Mouse (Mus musculus) stomach, postnatal 0 days (tissue): Measurements from ENCODE around the gene Hoxb3. TPM values are rescaled to one million over a fixed set of nuclear protein-coding genes. Genes with fewer than 3 reads are reported as not detected.
A peak's percentile ranks its signal among the peaks of the same experiment; 100 is the strongest.

Experiments used
- ATAC-seq: fragments of 200-750 bp; cut with Nextera tagmentation; 2 replicates; pipeline ENCODE4 v1.8.0; 2017; ENCODE audit not compliant: low FRiP score, low TSS enrichment
- DNase-seq: peaks from one replicate; pipeline ENCODE4 v3.0.0-alpha.2; 2016; ENCODE audit warnings: low spot score
- H3K27ac ChIP-seq: fragments of 300-500 bp; sonication (generic); replicated peaks from 2 replicates; pipeline ENCODE4 v1.5.1; 2014; ENCODE audit warnings: mild to moderate bottlenecking, control low read depth
- H3K27me3 ChIP-seq: fragments of 300-500 bp; sonication (generic); 2 replicates; pipeline ENCODE4 v1.6.1; 2014; ENCODE audit warnings: low read length; ENCODE audit not compliant: control insufficient read depth, insufficient read depth
- H3K36me3 ChIP-seq: fragments of 300-500 bp; sonication (generic); 2 replicates; pipeline ENCODE4 v1.6.1; 2014; ENCODE audit warnings: low read length, mixed read lengths; ENCODE audit not compliant: control insufficient read depth, insufficient read depth
- H3K4me1 ChIP-seq: fragments of 300-500 bp; sonication (generic); replicated peaks from 2 replicates; pipeline ENCODE4 v1.6.1; 2014; ENCODE audit warnings: antibody characterized with exemption; ENCODE audit not compliant: control insufficient read depth, insufficient read depth
- H3K4me2 ChIP-seq: fragments of 300-500 bp; sonication (generic); replicated peaks from 2 replicates; pipeline ENCODE4 v1.6.1; 2014; ENCODE audit warnings: low read depth, mild to moderate bottlenecking, control low read depth, moderate library complexity
- H3K4me3 ChIP-seq: fragments of 300-500 bp; sonication (generic); 2 replicates; pipeline ENCODE4 v1.5.1; 2014; ENCODE audit warnings: low read depth, low read length, control low read depth
- H3K9ac ChIP-seq: fragments of 300-500 bp; sonication (generic); 2 replicates; pipeline ENCODE4 v1.6.1; 2014; ENCODE audit warnings: mild to moderate bottlenecking, low read length, control low read depth, mixed read lengths
- H3K9me3 ChIP-seq: fragments of 300-500 bp; sonication (generic); 2 replicates; pipeline ENCODE4 v1.6.1; 2016; ENCODE audit warnings: low read length; ENCODE audit not compliant: control insufficient read depth
- CTCF ChIP-seq: IDR thresholded peaks from 2 replicates; pipeline ENCODE4 v1.5.1; 2016; ENCODE audit warnings: antibody characterized with exemption, low read depth, mild to moderate bottlenecking, moderate library complexity
- EP300 ChIP-seq: optimal IDR thresholded peaks from 2 replicates; pipeline ENCODE3; 2016; ENCODE audit warnings: antibody characterized with exemption
- WGBS: fragments of 180-500 bp; shearing (Covaris S2); extraction: QIAGEN DNeasy Blood & Tissue Kit; methylation state at CpG from one replicate; pipeline ENCODE4 v1.1.7; 2014; 5-methylcytosine and 5-hydroxymethylcytosine counted together
- polyA plus RNA-seq: library from polyadenylated mRNA; unstranded; fragments of >200 nt; fragmentation: Nextera tagmentation; extraction: Ambion mirVana; gene quantifications from 2 replicates; pipeline ENCODE4 v1.2.1, GENCODE M21; 2015

Gene Hoxb3
- polyA plus RNA-seq, 1 experiment from 2014 or later, result 0.97 TPM

DNA sequence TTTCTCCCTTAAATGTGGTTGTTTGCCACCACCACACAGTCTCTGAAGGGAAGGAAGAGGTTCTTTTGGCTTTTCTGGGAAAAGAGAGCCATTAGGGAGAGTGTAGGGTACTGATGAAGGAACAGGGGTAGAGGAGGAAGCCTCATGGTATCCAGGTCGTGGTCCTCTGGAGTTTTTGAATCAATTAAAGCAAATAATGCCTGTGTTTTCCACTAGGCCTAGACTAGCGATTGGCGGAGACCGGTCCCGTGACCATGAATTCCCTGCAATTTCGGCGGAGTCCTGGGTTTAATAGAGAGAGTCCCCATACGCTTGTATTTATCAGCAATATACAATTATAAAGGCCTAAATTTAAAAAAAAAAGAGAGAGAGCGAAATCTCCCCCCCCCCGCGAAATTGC lies 28.2 kb downstream of the Hoxb3 start:
- Histone ChIP-seq H3K9me3 (no peaks in the 10 kb centered on the region), H3K4me2 (peak overlapping the region; percentile 72), H3K36me3 (no peaks in the 10 kb centered on the region), H3K27ac (peak overlapping the region; percentile 95), H3K4me1 (no peaks in the 10 kb centered on the region), H3K9ac (no peak overlapping the region), H3K27me3 (no peaks in the 10 kb centered on the region), H3K4me3 (peak overlapping the region; percentile 63)
- no peak; the same call in 1 of the 2 replicates for ATAC-seq
- no peak for DNase-seq
- WGBS, result 14% methylated on average over 11 of the region's 11 CpGs
- TF ChIP-seq CTCF, result no peak
- no peak for TF ChIP-seq EP300

DNA sequence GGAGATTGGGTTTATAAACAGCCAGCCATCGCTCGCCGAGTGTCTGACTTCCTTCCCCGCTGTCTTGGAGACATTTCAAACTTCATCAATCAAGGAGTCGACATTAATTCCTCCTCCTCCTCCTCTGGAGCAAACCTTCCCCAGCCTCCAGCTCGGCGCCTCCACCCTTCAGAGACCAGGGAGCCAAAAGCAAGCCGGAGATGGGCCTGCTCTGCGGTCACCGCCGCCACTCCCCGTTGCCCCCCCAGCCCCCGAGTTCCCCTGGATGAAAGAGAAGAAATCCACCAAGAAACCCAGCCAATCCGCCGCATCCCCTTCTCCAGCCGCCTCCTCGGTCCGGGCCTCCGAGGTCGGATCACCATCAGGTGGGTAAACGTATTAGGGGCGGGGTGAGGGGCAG lies 28.7 kb downstream of the Hoxb3 start:
- peak; percentile 71; the same call in 1 of the 2 replicates for ATAC-seq
- H3K4me1 ChIP-seq, result no peaks in the 10 kb centered on the region
- peak; percentile 40 for DNase-seq
- peak overlapping the region; percentile 84 for H3K9ac ChIP-seq
- H3K36me3 ChIP-seq, result no peaks in the 10 kb centered on the region
- 3% methylated on average over 21 of the region's 22 CpGs for WGBS
- TF ChIP-seq CTCF (no peak), EP300 (no peak)
- H3K9me3 ChIP-seq, result no peaks in the 10 kb centered on the region
- H3K4me2 ChIP-seq, result peak overlapping the region; percentile 72
- H3K27ac ChIP-seq, result peak overlapping the region; percentile 95
- H3K27me3 ChIP-seq, result no peaks in the 10 kb centered on the region
- H3K4me3 ChIP-seq, result peak overlapping the region; percentile 63

DNA sequence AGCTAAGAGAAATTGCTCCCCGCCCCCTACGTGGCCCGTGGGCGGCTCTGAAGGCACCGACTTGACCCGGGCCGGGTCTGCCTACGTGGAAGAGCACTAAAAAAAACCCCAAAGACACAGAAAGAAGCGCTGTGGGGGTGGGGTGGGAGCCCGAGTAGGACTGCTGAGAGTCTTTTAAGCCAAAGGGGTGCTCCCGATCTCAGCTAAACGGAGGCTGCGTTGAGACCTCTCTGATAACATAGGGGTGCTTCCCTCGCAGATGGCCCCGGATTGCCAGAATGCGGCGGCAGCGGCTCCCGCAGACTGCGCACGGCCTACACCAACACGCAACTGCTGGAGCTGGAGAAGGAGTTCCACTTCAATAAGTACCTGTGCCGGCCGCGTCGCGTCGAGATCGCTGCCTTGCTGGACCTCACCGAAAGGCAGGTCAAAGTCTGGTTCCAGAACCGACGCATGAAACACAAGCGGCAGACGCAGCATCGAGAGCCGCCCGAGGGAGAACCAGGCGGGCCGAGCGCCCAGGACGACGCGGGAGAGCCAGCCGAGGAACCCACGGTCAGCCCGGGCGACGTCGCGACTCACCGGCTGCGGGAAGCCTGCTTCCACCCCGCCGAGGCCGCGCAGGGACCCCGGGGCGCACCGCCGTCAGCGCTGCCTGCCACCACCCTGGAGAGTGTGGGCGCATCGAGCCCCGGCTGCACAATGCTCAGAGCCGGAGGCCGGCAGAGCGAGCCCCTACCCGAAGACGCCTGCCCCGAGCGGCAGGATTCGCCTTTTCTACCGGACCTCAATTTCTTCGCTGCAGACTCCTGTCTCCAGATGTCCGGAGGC lies 29.8 kb downstream of the Hoxb3 start:
- no peaks in the 10 kb centered on the region for H3K4me1 ChIP-seq
- no peaks in the 10 kb centered on the region for H3K27me3 ChIP-seq
- no peak for ATAC-seq
- H3K4me2 ChIP-seq, result peak overlapping the region; percentile 72
- under 1% methylated on average over 62 of the region's 75 CpGs for WGBS
- peak; percentile 42 for DNase-seq
- no peaks in the 10 kb centered on the region for H3K36me3 ChIP-seq
- TF ChIP-seq CTCF, result no peak
- no peak for TF ChIP-seq EP300
- H3K9me3 ChIP-seq, result no peaks in the 10 kb centered on the region
- peak overlapping the region; percentile 84 for H3K9ac ChIP-seq
- H3K27ac ChIP-seq, result peak overlapping the region; percentile 95
- peak overlapping the region; percentile 63 for H3K4me3 ChIP-seq

DNA sequence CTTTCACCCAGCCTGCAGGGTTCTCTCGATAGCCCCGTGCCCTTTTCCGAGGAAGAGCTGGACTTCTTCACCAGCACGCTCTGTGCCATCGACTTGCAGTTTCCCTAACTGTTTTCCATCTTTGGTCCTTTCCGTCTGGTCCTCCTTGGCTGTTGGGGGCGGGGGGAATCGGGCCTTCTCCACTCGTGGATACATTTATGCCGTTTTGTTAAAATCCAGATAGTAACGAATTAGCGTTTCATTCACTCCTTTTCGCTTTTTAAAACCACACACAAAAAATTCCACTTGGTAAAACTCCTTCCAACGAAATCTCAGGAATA lies 30.4 kb downstream of the Hoxb3 start:
- Histone ChIP-seq H3K4me1 (no peaks in the 10 kb centered on the region), H3K27me3 (no peaks in the 10 kb centered on the region), H3K36me3 (no peaks in the 10 kb centered on the region), H3K4me2 (peak overlapping the region; percentile 72), H3K9ac (peak overlapping the region; percentile 84), H3K27ac (peak overlapping the region; percentile 95), H3K9me3 (no peaks in the 10 kb centered on the region), H3K4me3 (peak overlapping the region; percentile 63)
- whole genome bisulfite sequencing, result 8% methylated on average over 14 of the region's 14 CpGs
- ATAC-seq (no peak), DNase-seq (no peak)
- TF ChIP-seq CTCF (no peak), EP300 (no peak)

DNA sequence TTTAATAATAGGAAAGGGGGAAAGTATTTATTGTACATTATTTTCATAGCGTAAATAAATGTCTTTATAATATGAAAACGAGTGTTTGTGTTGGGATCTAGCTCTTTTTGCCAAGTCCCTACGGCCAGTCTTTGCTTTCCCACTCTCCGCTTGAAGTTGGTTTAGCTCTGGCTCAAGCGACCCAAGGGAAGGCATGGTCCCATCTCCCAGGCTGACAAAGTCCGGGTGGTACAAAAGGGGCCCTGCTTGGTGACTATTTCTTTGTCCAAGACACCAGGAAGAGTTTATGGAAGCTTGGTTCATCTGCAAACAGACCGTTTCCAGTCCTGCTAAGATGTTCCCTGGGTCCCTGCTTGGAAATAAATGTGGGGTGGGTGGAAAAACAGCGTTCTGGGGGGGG lies 30.8 kb downstream of the Hoxb3 start:
- Histone ChIP-seq H3K4me2 (peak overlapping the region; percentile 72), H3K9ac (peak overlapping the region; percentile 64), H3K4me1 (no peaks in the 10 kb centered on the region), H3K27me3 (no peaks in the 10 kb centered on the region), H3K36me3 (no peaks in the 10 kb centered on the region), H3K4me3 (peak overlapping the region; percentile 63), H3K9me3 (no peaks in the 10 kb centered on the region), H3K27ac (peak overlapping the region; percentile 84)
- 19% methylated on average over 8 of the region's 8 CpGs for WGBS
- DNase-seq, result no peak
- TF ChIP-seq EP300 (no peak), CTCF (no peak)
- no peak for ATAC-seq

DNA sequence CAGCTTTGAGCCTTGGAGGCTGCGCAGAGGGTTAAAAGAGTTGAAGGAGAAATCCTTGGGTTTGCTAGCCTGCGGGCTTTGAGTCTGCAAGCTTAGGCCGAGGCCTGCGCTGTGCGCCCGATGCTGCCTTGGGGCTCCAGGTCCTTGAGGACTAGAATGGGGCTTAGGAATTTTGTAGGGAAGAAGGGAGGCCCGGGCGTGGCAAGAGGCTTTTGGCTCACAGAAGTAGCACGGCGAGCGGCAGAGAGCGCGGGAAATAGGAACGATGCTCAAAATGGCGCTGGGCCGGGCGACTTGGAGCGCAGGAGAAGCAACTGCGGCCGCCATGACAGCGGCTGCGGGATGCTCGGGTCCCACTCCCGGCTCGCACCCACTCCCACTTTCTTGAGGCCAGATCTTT lies 31.2 kb downstream of the Hoxb3 start:
- Histone ChIP-seq H3K4me3 (peak overlapping the region; percentile 63), H3K4me1 (no peaks in the 10 kb centered on the region), H3K9ac (peak overlapping the region; percentile 64), H3K4me2 (peak overlapping the region; percentile 72), H3K36me3 (no peaks in the 10 kb centered on the region), H3K9me3 (no peaks in the 10 kb centered on the region), H3K27ac (peak overlapping the region; percentile 84), H3K27me3 (no peaks in the 10 kb centered on the region)
- peak; percentile 33; the same call in 1 of the 2 replicates for ATAC-seq
- peak; percentile 44 for DNase-seq
- no peak for TF ChIP-seq CTCF
- TF ChIP-seq EP300, result no peak
- WGBS, result 2% methylated on average over 25 of the region's 25 CpGs
